Mouse (Mus musculus): ENCODE data around the gene 2210408I21Rik.
"Not testable (repeated sequence)": the region's sequence is repeated elsewhere in the genome, so short reads cannot be mapped to it uniquely, and the experiment has no call there.

DNA sequence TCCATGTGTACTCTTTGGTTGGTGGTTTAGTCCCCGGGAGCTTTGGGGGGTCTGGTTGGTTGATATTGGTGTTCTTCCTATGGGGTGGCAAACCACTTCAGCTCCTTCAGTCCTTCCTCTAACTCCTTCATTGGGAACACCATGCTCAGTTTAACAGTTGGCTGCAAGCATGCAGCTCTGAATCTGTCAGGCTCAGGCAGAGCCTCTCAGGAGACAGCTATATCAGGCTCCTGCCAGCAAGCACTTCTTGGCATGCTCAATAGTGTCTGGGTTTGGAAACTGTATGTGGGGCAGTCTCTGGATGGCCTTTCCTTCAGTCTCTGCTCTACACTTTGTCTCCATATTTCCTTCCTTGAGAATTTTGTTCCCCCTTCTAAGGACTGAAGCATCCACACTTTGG, 42.5 kb upstream of the 2210408I21Rik start:
- not testable (repeated sequence) for TF ChIP-seq MAFK (IDR thresholded peaks at IDR 0.05; ENCODE audit: insufficient read depth, low read depth, low read length); ZC3H11A (IDR thresholded peaks at IDR 0.05; ENCODE audit: borderline replicate concordance, low read depth, low read length); CHD2 (IDR thresholded peaks at IDR 0.05; ENCODE audit: low read depth, low read length); ZNF384 (IDR thresholded peaks at IDR 0.05; ENCODE audit: low read depth, low read length)
